Mouse (Mus musculus) liver, embryonic 15.5 days (tissue): ENCODE results near the gene Prkn. TPM values are rescaled to one million over a fixed set of nuclear protein-coding genes. Genes with fewer than 3 reads are reported as not detected.

Experiments used
- ATAC-seq: fragments of 200-750 bp; cut with Nextera tagmentation; 2 replicates; pipeline ENCODE4 v1.8.0; 2017; ENCODE audit warnings: moderate number of reproducible peaks, mild to moderate bottlenecking, moderate library complexity; ENCODE audit not compliant: insufficient read depth
- H3K27ac ChIP-seq: fragments of 300-500 bp; sonication (generic); replicated peaks from 2 replicates; pipeline ENCODE4 v1.5.1; 2015; ENCODE audit warnings: mild to moderate bottlenecking, inconsistent platforms
- H3K27me3 ChIP-seq: fragments of 300-500 bp; sonication (generic); 2 replicates; pipeline ENCODE4 v1.6.1; 2015; ENCODE audit warnings: mild to moderate bottlenecking, inconsistent platforms
- H3K36me3 ChIP-seq: fragments of 300-500 bp; sonication (generic); replicated peaks from 2 replicates; pipeline ENCODE4 v1.6.1; 2015; ENCODE audit warnings: moderate library complexity, mild to moderate bottlenecking, inconsistent platforms
- H3K4me1 ChIP-seq: fragments of 300-500 bp; sonication (generic); replicated peaks from 2 replicates; pipeline ENCODE4 v1.6.1; 2015; ENCODE audit warnings: inconsistent platforms
- H3K4me2 ChIP-seq: fragments of 300-500 bp; sonication (generic); 2 replicates; pipeline ENCODE4 v1.6.1; 2015; ENCODE audit warnings: moderate library complexity, mild to moderate bottlenecking, inconsistent platforms
- H3K4me3 ChIP-seq: fragments of 300-500 bp; sonication (generic); replicated peaks from 2 replicates; pipeline ENCODE4 v1.5.1; 2015; ENCODE audit warnings: mild to moderate bottlenecking, inconsistent platforms
- H3K9ac ChIP-seq: fragments of 300-500 bp; sonication (generic); 2 replicates; pipeline ENCODE4 v1.6.1; 2015; ENCODE audit warnings: moderate library complexity, mild to moderate bottlenecking, inconsistent platforms
- H3K9me3 ChIP-seq: fragments of 300-500 bp; sonication (generic); replicated peaks from 2 replicates; pipeline ENCODE4 v1.6.1; 2016; ENCODE audit warnings: inconsistent platforms
- WGBS: fragments of 180-500 bp; shearing (Covaris S2); methylation state at CpG from one replicate; pipeline ENCODE4 v1.1.7; 2015; ENCODE audit warnings: mixed read lengths; ENCODE audit not compliant: insufficient replicate concordance; 5-methylcytosine and 5-hydroxymethylcytosine counted together
- polyA plus RNA-seq: library from polyadenylated mRNA; unstranded; fragments of >200 nt; fragmentation: Nextera tagmentation; extraction: Ambion mirVana; gene quantifications from 2 replicates; pipeline ENCODE4 v1.2.1, GENCODE M21; 2015

Gene Prkn
- polyA plus RNA-seq, result 0.38 TPM in 2 replicates

DNA sequence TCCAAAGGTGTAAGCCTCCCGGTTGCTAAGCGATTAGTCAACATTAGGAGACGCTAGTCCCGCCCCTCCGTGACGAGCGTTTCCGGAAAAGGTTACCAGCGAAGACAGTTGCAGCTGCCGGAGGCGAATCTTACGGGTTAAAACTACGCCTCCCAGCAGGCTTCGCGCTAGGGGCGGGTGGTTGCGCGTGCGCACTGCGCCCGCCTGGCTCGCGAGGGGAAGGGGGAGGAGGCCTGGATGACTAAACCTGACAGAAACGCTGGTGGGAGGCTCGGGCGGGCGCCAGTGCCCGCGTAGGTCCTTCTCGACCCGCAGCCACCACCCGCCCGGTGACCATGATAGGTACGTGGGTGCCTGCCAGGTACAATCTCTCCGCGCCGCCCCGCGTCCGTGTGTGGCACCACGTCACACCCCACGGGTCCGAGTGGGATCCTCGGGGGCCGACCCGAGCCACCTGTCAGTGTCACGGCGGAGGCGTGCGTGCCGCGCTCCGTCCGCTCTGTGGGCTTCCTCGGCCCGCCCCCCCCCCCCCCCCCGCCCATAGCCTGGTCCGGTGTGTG lies at the start of gene Prkn, which contains the start of gene Pacrg:
Gene Prkn, plus strand, starts transcription at position 237 of the 560 bp plus-strand sequence.
Gene Pacrg, minus strand, starts transcription at position 164 of the 560 bp plus-strand sequence.
- Histone ChIP-seq H3K36me3 (no peaks in the 10 kb centered on the region), H3K4me2 (peak within 1 kb of the TSS; percentile 87), H3K9ac (peak within 1 kb of the TSS; percentile 59), H3K27ac (0 out of 2 replicates have a peak within 1 kb of the TSS, but pooled peaks have one; percentile 24), H3K4me1 (peaks cover 6% of the 10 kb centered on the region), H3K9me3 (no peaks in the 10 kb centered on the region), H3K27me3 (no peaks in the 10 kb centered on the region), H3K4me3 (peak within 1 kb of the TSS; percentile 73)
- ATAC-seq, result peak; percentile 91
- under 1% methylated on average over 50 of the region's 58 CpGs for WGBS

GRCm38 (mm10) chr17:10791661-10792060 lies 48.5 kb upstream of the Prkn start:
- Histone ChIP-seq H3K9ac (no peak overlapping the region), H3K4me2 (no peak overlapping the region), H3K36me3 (no peaks in the 10 kb centered on the region), H3K4me3 (no peak overlapping the region), H3K9me3 (no peaks in the 10 kb centered on the region), H3K27ac (no peak overlapping the region), H3K4me1 (no peaks in the 10 kb centered on the region), H3K27me3 (no peaks in the 10 kb centered on the region)
- WGBS, result 52% methylated on average over 3 of the region's 3 CpGs
- ATAC-seq, result no peak

- Histone ChIP-seq H3K9me3 (no peaks in the 10 kb centered on the region), H3K4me2 (no peak overlapping the region), H3K27ac (no peak overlapping the region), H3K4me3 (no peak overlapping the region), H3K27me3 (no peaks in the 10 kb centered on the region), H3K4me1 (no peaks in the 10 kb centered on the region), H3K36me3 (no peaks in the 10 kb centered on the region), H3K9ac (no peak overlapping the region)
- WGBS, result 70% methylated on average over 4 of the region's 4 CpGs
- ATAC-seq, result no peak
Observed at GRCm38 (mm10) chr17:10806692-10807091, 33.5 kb upstream of the Prkn start.

DNA sequence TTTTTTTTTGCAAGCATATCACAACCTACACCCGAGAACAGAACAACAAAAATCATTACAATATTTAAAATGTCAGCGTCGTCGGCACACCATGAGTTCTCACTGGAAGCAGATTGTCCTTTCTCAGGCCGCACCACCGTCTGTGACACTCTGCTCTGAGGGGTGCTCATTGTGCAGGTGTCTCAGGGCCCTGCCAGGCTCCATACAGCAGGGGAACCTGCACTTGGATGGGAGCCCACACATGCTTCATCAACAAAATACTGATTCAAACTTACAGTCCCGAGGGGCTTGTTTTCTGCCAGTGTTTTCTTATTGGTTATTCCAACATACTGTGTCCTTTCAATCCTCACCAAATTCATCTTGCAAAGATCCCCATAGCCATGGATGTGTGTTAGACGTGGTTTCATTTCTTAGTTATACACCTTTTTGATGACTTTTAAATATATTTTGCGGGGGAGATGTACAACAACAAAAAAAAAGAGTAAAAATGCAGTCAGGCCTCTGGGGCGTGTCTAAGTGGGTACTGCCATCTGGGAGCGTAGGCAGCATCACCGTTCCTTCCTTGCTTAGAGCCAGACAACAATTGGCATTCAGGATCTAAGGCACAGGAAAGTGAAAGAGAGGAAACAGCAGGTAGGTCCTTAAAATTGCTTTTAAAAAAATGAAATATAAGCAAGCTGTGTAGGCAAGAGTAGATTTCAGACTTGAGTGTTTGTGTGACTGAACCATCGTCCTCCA lies 32.8 kb upstream of the Prkn start:
- H3K4me3 ChIP-seq, result no peak overlapping the region
- no peaks in the 10 kb centered on the region for H3K9me3 ChIP-seq
- no peaks in the 10 kb centered on the region for H3K4me1 ChIP-seq
- no peaks in the 10 kb centered on the region for H3K27me3 ChIP-seq
- WGBS, result 69% methylated on average over 13 of the region's 13 CpGs
- H3K9ac ChIP-seq, result no peak overlapping the region
- ATAC-seq, result no peak
- no peak overlapping the region for H3K27ac ChIP-seq
- no peak overlapping the region for H3K4me2 ChIP-seq
- H3K36me3 ChIP-seq, result no peaks in the 10 kb centered on the region

DNA sequence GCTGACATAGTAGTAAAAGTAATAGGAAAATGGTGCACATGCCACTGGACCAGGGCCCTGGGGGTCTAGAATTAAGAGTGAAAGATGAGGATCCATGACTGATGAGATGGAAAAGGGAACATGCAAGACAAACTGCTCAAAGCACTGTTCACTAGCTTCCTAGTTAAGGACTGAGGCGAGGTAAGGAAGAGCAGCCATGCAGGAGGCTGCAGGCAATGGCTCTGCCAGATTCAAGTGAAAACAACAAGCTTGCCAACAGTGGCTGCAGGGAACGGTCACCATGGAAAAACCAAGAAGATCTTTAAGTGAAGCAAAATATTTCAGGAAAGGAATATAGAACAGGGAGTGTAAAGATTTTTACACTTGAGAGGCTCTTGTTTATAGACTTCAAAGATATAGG lies 31.6 kb upstream of the Prkn start:
- Histone ChIP-seq H3K36me3 (no peaks in the 10 kb centered on the region), H3K9me3 (no peaks in the 10 kb centered on the region), H3K9ac (no peak overlapping the region), H3K4me3 (no peak overlapping the region), H3K4me1 (no peaks in the 10 kb centered on the region), H3K27me3 (no peaks in the 10 kb centered on the region), H3K4me2 (no peak overlapping the region), H3K27ac (no peak overlapping the region)
- 51% methylated on average over 2 of the region's 2 CpGs for WGBS
- ATAC-seq, result no peak

GRCm38 (mm10) chr17:10818971-10819370 lies 21.2 kb upstream of the Prkn start:
- Histone ChIP-seq H3K4me3 (no peak overlapping the region), H3K9ac (no peak overlapping the region), H3K27ac (no peak overlapping the region), H3K4me1 (no peaks in the 10 kb centered on the region), H3K27me3 (no peaks in the 10 kb centered on the region), H3K4me2 (no peak overlapping the region), H3K9me3 (no peaks in the 10 kb centered on the region), H3K36me3 (no peaks in the 10 kb centered on the region)
- 51% methylated on average over 4 of the region's 4 CpGs for WGBS
- no peak for ATAC-seq

DNA sequence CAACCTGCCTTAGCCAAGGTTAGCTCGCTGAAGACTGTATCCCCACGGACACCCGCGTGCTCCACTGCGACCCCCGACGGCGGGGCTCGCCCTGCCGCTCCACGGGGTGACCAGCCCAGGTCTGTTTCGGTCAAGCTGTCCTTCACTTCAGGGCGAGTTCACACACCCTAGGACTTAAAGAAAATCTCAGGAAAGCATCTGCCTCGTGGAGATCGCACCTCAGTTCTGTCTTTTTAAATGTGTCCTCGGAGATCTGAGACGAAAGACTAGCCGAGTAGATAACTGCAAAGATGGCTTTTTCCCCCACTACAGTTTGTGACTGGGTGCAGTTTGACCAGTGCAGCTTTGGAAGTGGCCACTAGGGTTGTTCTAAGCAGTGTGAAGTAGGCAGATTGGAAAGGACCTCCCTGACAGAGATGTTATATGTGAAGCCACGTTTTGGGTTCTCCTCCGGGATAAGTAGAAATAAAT lies 582 bp downstream of the Prkn start:
- 3% methylated on average over 20 of the region's 20 CpGs for WGBS
- no peaks in the 10 kb centered on the region for H3K36me3 ChIP-seq
- peak overlapping the region; percentile 87 for H3K4me2 ChIP-seq
- no peaks in the 10 kb centered on the region for H3K9me3 ChIP-seq
- no peak overlapping the region for H3K27ac ChIP-seq
- peak overlapping the region; percentile 73 for H3K4me3 ChIP-seq
- H3K9ac ChIP-seq, result peak overlapping the region; percentile 59
- peak; percentile 45; the same call in 1 of the 2 replicates for ATAC-seq
- no peaks in the 10 kb centered on the region for H3K27me3 ChIP-seq
- peaks cover 6% of the 10 kb centered on the region for H3K4me1 ChIP-seq

GRCm38 (mm10) chr17:10854207-10854606 lies 14.0 kb downstream of the Prkn start:
- no peak overlapping the region for H3K9ac ChIP-seq
- H3K36me3 ChIP-seq, result no peaks in the 10 kb centered on the region
- H3K27ac ChIP-seq, result no peak overlapping the region
- no peaks in the 10 kb centered on the region for H3K27me3 ChIP-seq
- H3K4me2 ChIP-seq, result no peak overlapping the region
- no peak overlapping the region for H3K4me3 ChIP-seq
- 73% methylated on average over 3 of the region's 3 CpGs for WGBS
- H3K4me1 ChIP-seq, result no peaks in the 10 kb centered on the region
- no peak for ATAC-seq
- no peaks in the 10 kb centered on the region for H3K9me3 ChIP-seq

DNA sequence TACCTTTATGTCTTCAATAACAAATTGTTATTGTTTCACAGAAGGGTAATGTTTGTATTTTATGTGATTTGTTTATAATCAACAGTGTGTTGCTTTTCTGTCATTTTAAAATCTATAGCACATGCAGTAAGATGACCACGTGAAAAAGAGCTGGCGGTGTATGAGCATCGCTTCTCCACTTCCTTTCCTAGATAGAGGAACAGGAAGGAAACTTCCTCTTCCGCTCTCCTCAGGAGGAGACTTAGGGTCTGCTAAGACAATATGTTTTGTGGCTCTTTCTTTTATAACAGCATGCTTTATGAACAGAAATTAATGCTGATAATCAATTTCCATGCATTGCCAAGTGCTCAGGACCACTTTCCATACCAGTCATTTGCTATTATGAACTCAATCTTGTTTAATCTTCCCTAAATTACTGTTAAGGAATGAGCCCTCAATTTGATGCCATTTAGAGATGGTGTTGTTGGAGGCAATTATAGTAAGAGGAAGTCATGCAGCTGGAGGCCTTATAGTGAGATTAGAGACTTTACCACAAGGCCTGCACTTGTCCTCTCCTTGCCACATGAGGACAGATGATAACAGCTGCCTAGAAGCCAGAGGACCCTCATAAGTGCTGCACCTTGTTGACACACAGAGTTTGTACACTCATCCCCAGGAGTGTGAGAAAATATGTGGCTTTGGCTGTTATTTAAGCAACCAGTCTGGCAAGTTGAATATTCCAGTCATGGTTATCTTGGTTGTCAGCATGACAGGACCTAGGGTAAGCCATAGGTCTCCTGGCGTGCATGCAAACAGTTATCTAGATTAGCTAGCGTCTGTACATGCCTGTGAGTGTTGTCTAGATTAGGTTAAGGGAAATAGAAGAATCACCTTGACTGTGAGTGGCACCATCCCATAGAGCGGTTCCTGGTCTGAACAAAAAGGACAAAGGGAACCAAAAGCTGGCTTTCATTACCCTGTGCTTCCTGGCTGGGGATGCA lies 34.3 kb downstream of the Prkn start:
- Histone ChIP-seq H3K9me3 (no peaks in the 10 kb centered on the region), H3K4me1 (peaks cover 9% of the 10 kb centered on the region; the same call in 1 of the 2 replicates), H3K27ac (0 out of 2 replicates have a peak overlapping the region, but pooled peaks have one; percentile 29), H3K4me3 (no peak overlapping the region), H3K9ac (no peak overlapping the region), H3K36me3 (no peaks in the 10 kb centered on the region), H3K27me3 (no peaks in the 10 kb centered on the region), H3K4me2 (no peak overlapping the region)
- ATAC-seq, result peak; percentile 87
- WGBS, result 26% methylated on average over 7 of the region's 7 CpGs

- no peaks in the 10 kb centered on the region for H3K36me3 ChIP-seq
- ATAC-seq, result no peak
- H3K4me2 ChIP-seq, result no peak overlapping the region
- H3K27ac ChIP-seq, result no peak overlapping the region
- H3K9me3 ChIP-seq, result no peaks in the 10 kb centered on the region
- WGBS, result 64% methylated on average over 5 of the region's 5 CpGs
- peaks cover 9% of the 10 kb centered on the region; the same call in 1 of the 2 replicates for H3K4me1 ChIP-seq
- no peak overlapping the region for H3K9ac ChIP-seq
- no peaks in the 10 kb centered on the region for H3K27me3 ChIP-seq
- no peak overlapping the region for H3K4me3 ChIP-seq
Observed at GRCm38 (mm10) chr17:10878986-10879385, 38.8 kb downstream of the Prkn start.
